Mouse (Mus musculus) hindbrain, postnatal 0 days (tissue): Measurements from ENCODE around the gene Pard3. TPM values are rescaled to one million over a fixed set of nuclear protein-coding genes. Genes with fewer than 3 reads are reported as not detected.

Experiments
- ATAC-seq: fragments of 200-750 bp; cut with Nextera tagmentation; 2 replicates; pipeline ENCODE4 v1.8.0; 2017; ENCODE audit warnings: mild to moderate bottlenecking, moderate TSS enrichment, moderate library complexity
- DNase-seq: peaks from one replicate; pipeline ENCODE4 v3.0.0-alpha.2; 2015; ENCODE audit warnings: low spot score
- H3K27ac ChIP-seq: fragments of 300-500 bp; sonication (generic); 2 replicates; pipeline ENCODE4 v1.5.1; 2014; ENCODE audit warnings: mild to moderate bottlenecking
- H3K27me3 ChIP-seq: fragments of 300-500 bp; sonication (generic); 2 replicates; pipeline ENCODE4 v1.6.1; 2014; ENCODE audit warnings: low read length, mixed read lengths; ENCODE audit not compliant: insufficient read depth
- H3K36me3 ChIP-seq: fragments of 300-500 bp; sonication (generic); 2 replicates; pipeline ENCODE4 v1.6.1; 2014; ENCODE audit warnings: low read length, mixed read lengths; ENCODE audit not compliant: insufficient read depth
- H3K4me1 ChIP-seq: fragments of 300-500 bp; sonication (generic); 2 replicates; pipeline ENCODE4 v1.6.1; 2014; ENCODE audit warnings: antibody characterized with exemption, low read length, mixed read lengths; ENCODE audit not compliant: insufficient read depth
- H3K4me2 ChIP-seq: fragments of 300-500 bp; sonication (generic); 2 replicates; pipeline ENCODE4 v1.6.1; 2014; ENCODE audit warnings: low read depth, mild to moderate bottlenecking, low read length, moderate library complexity, mixed read lengths
- H3K4me3 ChIP-seq: fragments of 300-500 bp; sonication (generic); 2 replicates; pipeline ENCODE4 v1.5.1; 2014; ENCODE audit warnings: low read length
- H3K9ac ChIP-seq: fragments of 300-500 bp; sonication (generic); replicated peaks from 2 replicates; pipeline ENCODE4 v1.6.1; 2014; ENCODE audit warnings: mild to moderate bottlenecking, low read length, moderate library complexity, mixed read lengths
- H3K9me3 ChIP-seq: fragments of 300-500 bp; sonication (generic); 2 replicates; pipeline ENCODE4 v1.6.1; 2016; ENCODE audit warnings: low read length, mixed read lengths
- CTCF ChIP-seq: IDR thresholded peaks from 2 replicates; pipeline ENCODE4 v1.5.1; 2016; ENCODE audit warnings: antibody characterized with exemption, control low read depth, low read depth
- WGBS: fragments of 180-500 bp; shearing (Covaris S2); extraction: QIAGEN DNeasy Blood & Tissue Kit; methylation state at CpG from one replicate; pipeline ENCODE4 v1.1.7; 2014; 5-methylcytosine and 5-hydroxymethylcytosine counted together
- polyA plus RNA-seq: library from polyadenylated mRNA; unstranded; fragments of >200 nt; fragmentation: Nextera tagmentation; extraction: Ambion mirVana; gene quantifications from 2 replicates; pipeline ENCODE4 v1.2.1, GENCODE M21; 2015
- total RNA-seq: library from RNA; depleted of rRNA; stranded (reverse); fragments of >200 nt; gene quantifications from 2 replicates; pipeline ENCODE4 v1.2.3, GENCODE M21; 2014

Pard3 gene
- total and polyA plus RNA-seq, 2 experiments from 2014 or later: 11.9 to 29.3 TPM

DNA sequence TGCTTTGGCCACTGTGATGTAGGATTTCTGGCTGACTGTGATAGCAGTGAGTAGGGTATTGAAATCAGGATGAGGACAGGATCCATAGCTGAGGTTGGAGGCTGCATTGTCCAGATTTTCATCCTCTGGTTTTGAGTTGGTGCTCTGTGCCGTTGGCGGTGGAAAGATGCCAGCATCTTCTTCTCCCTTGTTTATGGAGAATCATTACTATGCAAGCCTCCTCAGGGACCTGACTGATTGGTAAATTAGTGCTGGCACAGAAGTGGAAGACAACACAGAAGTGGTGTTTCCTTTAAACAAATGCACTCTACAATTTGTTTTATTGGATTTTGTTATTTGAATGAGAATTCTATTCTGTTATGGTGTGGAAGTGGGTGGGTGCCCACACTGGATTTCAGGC, 18.8 kb downstream of the Pard3 start:
- H3K27ac ChIP-seq: no peak overlapping the region
- no peak for ATAC-seq

DNA sequence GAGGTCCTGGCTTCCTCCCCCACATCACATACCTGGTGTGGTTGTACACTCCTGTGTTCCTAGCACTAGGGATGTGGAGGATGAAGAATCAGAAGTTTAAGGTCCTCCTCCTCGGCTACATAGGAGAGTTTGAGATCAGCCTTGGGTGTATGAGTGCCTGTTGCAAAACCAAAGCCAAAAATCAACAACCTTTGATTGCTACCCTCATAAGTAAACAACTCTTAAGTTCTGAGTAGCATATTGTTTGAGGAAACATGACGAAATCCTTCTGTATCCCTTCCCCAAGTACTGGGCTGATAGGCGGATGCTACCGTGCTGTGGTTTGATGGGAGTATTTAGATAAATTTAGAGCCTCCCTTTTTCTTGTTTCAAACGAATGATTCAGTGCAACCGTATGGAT, 20.9 kb downstream of the Pard3 start:
- 92% methylated on average over 6 of the region's 6 CpGs for WGBS

More for the DNA sequence above, 18.8 kb downstream of the Pard3 start:
- 18% methylated on average over 2 of the region's 2 CpGs for WGBS
- H3K4me2 ChIP-seq: no peak overlapping the region
- no peak overlapping the region for H3K4me3 ChIP-seq
- H3K9me3 ChIP-seq: no peaks in the 10 kb centered on the region
- TF ChIP-seq CTCF: no peak
- H3K36me3 ChIP-seq: no peaks in the 10 kb centered on the region
- H3K27me3 ChIP-seq: no peaks in the 10 kb centered on the region
- peak; percentile 29 for DNase-seq
- H3K9ac ChIP-seq: no peak overlapping the region
- H3K4me1 ChIP-seq: no peaks in the 10 kb centered on the region

DNA sequence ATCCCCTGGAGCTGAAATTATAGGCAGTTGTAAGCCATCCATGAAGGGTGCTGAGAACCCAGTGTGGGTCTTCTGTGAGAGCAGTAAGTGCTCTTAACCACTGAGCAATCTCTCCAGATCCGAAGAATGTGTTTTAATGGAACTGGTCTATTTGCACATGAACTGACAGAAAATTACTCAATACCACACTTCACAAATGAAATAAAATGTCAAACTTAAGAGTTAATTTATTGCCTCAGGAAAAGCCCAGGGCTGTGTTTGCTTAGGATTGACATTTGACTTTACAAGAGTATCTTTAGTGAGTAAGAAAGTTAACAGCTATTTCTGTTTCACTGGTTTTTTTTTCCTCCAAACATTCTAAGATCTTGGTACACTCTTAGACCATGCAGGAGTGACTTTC, 23.7 kb downstream of the Pard3 start:
- Histone ChIP-seq H3K27ac (no peak overlapping the region), H3K36me3 (no peaks in the 10 kb centered on the region), H3K4me1 (peaks cover 9% of the 10 kb centered on the region), H3K27me3 (no peaks in the 10 kb centered on the region), H3K4me2 (no peak overlapping the region), H3K9ac (no peak overlapping the region), H3K9me3 (no peaks in the 10 kb centered on the region), H3K4me3 (no peak overlapping the region)
- no peak for DNase-seq
- TF ChIP-seq CTCF: no peak
- no peak for ATAC-seq
- 78% methylated on average over 1 of the region's 1 CpGs for WGBS

More for the DNA sequence above, 20.9 kb downstream of the Pard3 start:
- no peak overlapping the region for H3K4me2 ChIP-seq
- H3K4me3 ChIP-seq: no peak overlapping the region
- no peak for ATAC-seq
- peaks cover 6% of the 10 kb centered on the region for H3K4me1 ChIP-seq
- no peak for DNase-seq
- no peak overlapping the region for H3K9ac ChIP-seq
- no peaks in the 10 kb centered on the region for H3K27me3 ChIP-seq
- H3K9me3 ChIP-seq: no peaks in the 10 kb centered on the region
- H3K36me3 ChIP-seq: no peaks in the 10 kb centered on the region
- TF ChIP-seq CTCF: no peak
- no peak overlapping the region for H3K27ac ChIP-seq

DNA sequence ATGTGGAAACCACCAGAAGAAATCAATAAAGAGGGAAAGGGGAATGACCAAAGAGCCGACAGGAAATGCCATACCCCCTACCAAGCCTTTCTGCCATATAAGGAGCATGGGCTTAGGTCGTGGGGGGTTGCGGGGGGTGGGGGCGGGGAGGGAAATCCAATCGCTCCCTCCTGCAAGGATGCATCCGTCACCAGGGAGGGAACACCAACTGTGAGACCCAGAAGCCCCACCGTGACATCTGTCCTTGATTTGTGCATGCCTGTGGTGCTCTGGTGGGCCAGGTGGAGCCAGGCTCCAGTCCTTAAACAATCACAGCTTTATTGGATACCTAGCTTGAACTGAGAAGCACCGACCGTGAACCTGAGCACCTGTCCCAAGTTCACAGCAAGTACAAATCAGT, 24.7 kb downstream of the Pard3 start:
- Histone ChIP-seq H3K27ac (no peak overlapping the region), H3K9me3 (no peaks in the 10 kb centered on the region), H3K4me3 (no peak overlapping the region), H3K4me1 (peaks cover 16% of the 10 kb centered on the region), H3K27me3 (no peaks in the 10 kb centered on the region), H3K36me3 (no peaks in the 10 kb centered on the region), H3K4me2 (no peak overlapping the region), H3K9ac (no peak overlapping the region)
- TF ChIP-seq CTCF: no peak
- ATAC-seq (no peak), DNase-seq (no peak)
- 17% methylated on average over 9 of the region's 9 CpGs for WGBS

DNA sequence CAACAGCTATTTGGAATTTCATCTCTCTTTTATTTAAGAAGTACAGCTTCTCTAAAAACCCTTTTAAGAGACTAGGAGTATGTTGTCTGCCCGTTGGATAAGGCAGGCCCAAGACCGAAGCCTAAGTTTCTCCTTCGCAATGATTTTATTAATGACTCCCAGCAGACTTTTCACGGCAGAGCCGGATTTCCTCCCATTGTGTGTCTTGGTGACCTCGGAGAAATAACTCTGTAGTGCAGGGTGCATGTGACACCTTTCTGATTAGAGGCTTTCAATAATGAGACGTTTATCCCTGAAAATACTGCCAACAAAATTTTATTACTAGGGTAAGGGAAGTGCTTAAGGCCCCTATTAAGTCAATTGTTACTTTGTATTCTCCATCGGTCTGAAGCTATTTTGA, 25.3 kb downstream of the Pard3 start:
- H3K4me2 ChIP-seq: no peak overlapping the region
- H3K36me3 ChIP-seq: no peaks in the 10 kb centered on the region
- peaks cover 16% of the 10 kb centered on the region for H3K4me1 ChIP-seq
- H3K9me3 ChIP-seq: no peaks in the 10 kb centered on the region
- 51% methylated on average over 8 of the region's 8 CpGs for WGBS
- ATAC-seq (no peak), DNase-seq (no peak)
- no peaks in the 10 kb centered on the region for H3K27me3 ChIP-seq
- H3K4me3 ChIP-seq: no peak overlapping the region
- no peak overlapping the region for H3K9ac ChIP-seq
- no peak for TF ChIP-seq CTCF
- no peak overlapping the region for H3K27ac ChIP-seq

DNA sequence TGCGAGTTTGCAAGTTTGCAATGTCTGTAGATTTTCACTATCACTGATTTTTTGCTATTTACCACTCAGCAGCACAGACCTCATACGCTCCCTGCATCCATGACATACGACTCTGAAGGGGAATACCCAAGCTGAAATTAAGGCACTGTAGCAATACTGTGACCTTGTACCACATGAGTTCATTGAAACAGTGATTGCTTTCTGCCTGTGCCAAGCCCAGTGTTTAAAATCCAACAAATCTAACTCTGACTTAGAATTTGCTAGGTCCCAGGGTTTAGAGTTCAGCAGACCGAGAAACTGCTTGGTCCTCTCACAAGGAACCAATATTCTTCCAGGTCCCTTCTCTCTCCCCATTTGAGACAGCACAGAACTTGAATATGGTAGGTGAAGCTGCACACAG, 26.7 kb downstream of the Pard3 start:
- no peak for TF ChIP-seq CTCF

DNA sequence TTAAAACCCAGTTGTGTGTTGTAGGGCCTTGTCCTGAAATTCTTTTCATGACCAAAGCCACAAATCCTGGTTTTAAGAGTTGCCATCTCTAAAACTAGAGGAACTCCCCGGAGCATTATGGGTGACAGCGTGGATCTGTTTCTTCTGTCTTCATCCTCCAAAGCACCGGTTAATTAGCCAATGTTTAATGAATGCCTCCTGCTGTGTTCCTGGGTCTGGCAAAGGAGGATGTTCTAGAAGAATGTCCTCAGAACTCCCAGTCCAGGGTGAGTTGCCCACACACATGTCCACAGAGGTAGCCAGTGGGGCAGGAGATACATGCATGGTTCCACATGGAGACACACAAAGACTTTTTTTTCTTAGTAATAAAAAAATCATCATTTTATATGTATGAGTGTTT, 28.2 kb downstream of the Pard3 start:
- no peak overlapping the region for H3K9ac ChIP-seq
- peaks cover 16% of the 10 kb centered on the region for H3K4me1 ChIP-seq
- WGBS: 64% methylated on average over 3 of the region's 3 CpGs
- H3K4me3 ChIP-seq: no peak overlapping the region
- H3K4me2 ChIP-seq: no peak overlapping the region
- H3K9me3 ChIP-seq: no peaks in the 10 kb centered on the region
- DNase-seq (no peak), ATAC-seq (no peak)
- H3K27me3 ChIP-seq: no peaks in the 10 kb centered on the region
- no peak for TF ChIP-seq CTCF
- H3K36me3 ChIP-seq: no peaks in the 10 kb centered on the region
- no peak overlapping the region for H3K27ac ChIP-seq

More for the DNA sequence above, 26.7 kb downstream of the Pard3 start:
- no peak overlapping the region for H3K4me3 ChIP-seq
- DNase-seq (no peak), ATAC-seq (no peak)
- no peak overlapping the region for H3K4me2 ChIP-seq
- H3K4me1 ChIP-seq: peaks cover 16% of the 10 kb centered on the region
- no peak overlapping the region for H3K27ac ChIP-seq
- H3K9ac ChIP-seq: no peak overlapping the region
- no peaks in the 10 kb centered on the region for H3K9me3 ChIP-seq
- no peaks in the 10 kb centered on the region for H3K27me3 ChIP-seq
- H3K36me3 ChIP-seq: no peaks in the 10 kb centered on the region
- 85% methylated on average over 4 of the region's 4 CpGs for WGBS
